Mouse (Mus musculus) forebrain, embryonic 13.5 days (tissue): ENCODE measurements around the gene Tfcp2l1. TPM values are rescaled to one million over a fixed set of nuclear protein-coding genes. Genes with fewer than 3 reads are reported as not detected.

Experiments
- ATAC-seq: fragments of 200-750 bp; cut with Nextera tagmentation; 2 replicates; pipeline ENCODE4 v1.8.0; 2017
- H3K27ac ChIP-seq: fragments of 300-500 bp; sonication (generic); 2 replicates; pipeline ENCODE4 v1.5.1; 2015; ENCODE audit warnings: inconsistent platforms, mild to moderate bottlenecking, moderate library complexity
- H3K27me3 ChIP-seq: fragments of 300-500 bp; sonication (generic); 2 replicates; pipeline ENCODE4 v1.6.1; 2015; ENCODE audit warnings: mild to moderate bottlenecking, inconsistent platforms
- H3K36me3 ChIP-seq: fragments of 300-500 bp; sonication (generic); 2 replicates; pipeline ENCODE4 v1.6.1; 2015; ENCODE audit warnings: mild to moderate bottlenecking, inconsistent platforms; ENCODE audit not compliant: poor library complexity, severe bottlenecking
- H3K4me1 ChIP-seq: fragments of 300-500 bp; sonication (generic); 2 replicates; pipeline ENCODE4 v1.6.1; 2015; ENCODE audit warnings: inconsistent platforms
- H3K4me2 ChIP-seq: fragments of 300-500 bp; sonication (generic); 2 replicates; pipeline ENCODE4 v1.6.1; 2015; ENCODE audit warnings: inconsistent platforms, mild to moderate bottlenecking, moderate library complexity
- H3K4me3 ChIP-seq: fragments of 300-500 bp; sonication (generic); 2 replicates; pipeline ENCODE4 v1.5.1; 2015; ENCODE audit warnings: mild to moderate bottlenecking, inconsistent platforms
- H3K9ac ChIP-seq: fragments of 300-500 bp; sonication (generic); 2 replicates; pipeline ENCODE4 v1.6.1; 2015; ENCODE audit warnings: mild to moderate bottlenecking, inconsistent platforms
- H3K9me3 ChIP-seq: fragments of 300-500 bp; sonication (generic); replicated peaks from 2 replicates; pipeline ENCODE4 v1.6.1; 2016; ENCODE audit warnings: inconsistent platforms
- WGBS: fragments of 180-500 bp; shearing (Covaris S2); methylation state at CpG from one replicate; pipeline ENCODE4 v1.1.7; 2015; 5-methylcytosine and 5-hydroxymethylcytosine counted together
- polyA plus RNA-seq: library from polyadenylated mRNA; unstranded; fragments of >200 nt; fragmentation: Nextera tagmentation; extraction: Ambion mirVana; gene quantifications from 2 replicates; pipeline ENCODE4 v1.2.1, GENCODE M21; 2015

Tfcp2l1 gene
- polyA plus RNA-seq, 1 experiment from 2014 or later = 0.13 TPM

DNA sequence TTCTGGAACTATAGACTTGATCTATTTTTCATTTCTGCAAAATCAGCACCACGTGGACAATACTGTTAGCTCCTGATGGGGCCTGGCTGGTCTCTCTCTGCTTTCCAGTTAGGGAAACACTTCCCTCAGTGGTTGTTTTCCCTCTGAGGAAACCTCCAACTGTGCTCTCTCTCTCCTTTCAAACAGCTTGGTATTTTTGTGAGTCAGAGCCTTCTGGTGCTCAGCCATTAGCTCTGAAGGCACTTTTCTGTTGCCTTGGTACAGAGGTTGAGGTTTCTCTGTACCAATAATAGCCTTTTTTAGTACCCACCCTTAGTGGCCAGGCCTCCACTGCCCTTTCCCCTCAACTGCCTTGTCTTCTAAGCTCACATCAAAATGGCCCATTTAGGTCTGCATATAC, 88.5 kb downstream of the Tfcp2l1 start:
- no peaks in the 10 kb centered on the region for H3K36me3 ChIP-seq
- no peak overlapping the region for H3K4me3 ChIP-seq
- H3K4me2 ChIP-seq = no peak overlapping the region
- 42% methylated on average over 1 of the region's 1 CpGs for WGBS
- H3K4me1 ChIP-seq = no peaks in the 10 kb centered on the region
- no peaks in the 10 kb centered on the region; the same call in 1 of the 2 replicates for H3K9me3 ChIP-seq
- H3K27me3 ChIP-seq = no peaks in the 10 kb centered on the region
- no peak overlapping the region for H3K27ac ChIP-seq
- no peak for ATAC-seq
- H3K9ac ChIP-seq = no peak overlapping the region

DNA sequence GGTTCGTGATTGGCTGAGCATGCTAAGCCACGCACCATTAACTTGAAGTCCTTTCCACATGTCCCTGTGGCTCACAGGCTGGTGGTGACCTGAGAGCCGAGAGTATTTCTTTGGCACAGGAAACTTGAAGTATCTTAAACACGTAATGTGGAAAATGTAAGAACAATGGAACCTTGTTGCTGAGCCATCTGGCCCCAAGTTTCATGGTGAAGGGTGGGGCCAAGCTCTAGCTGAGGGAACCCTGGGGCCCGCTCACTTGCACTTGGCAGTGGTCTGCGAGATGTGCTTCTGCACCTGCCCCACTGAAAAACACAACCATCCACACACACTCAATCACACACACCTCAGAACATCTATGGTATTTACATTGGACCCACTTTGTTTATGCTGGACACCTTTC, 90.3 kb downstream of the Tfcp2l1 start:
- Histone ChIP-seq H3K4me3 (no peak overlapping the region), H3K9ac (no peak overlapping the region), H3K4me2 (no peak overlapping the region), H3K9me3 (no peaks in the 10 kb centered on the region; the same call in 1 of the 2 replicates), H3K27ac (no peak overlapping the region), H3K36me3 (no peaks in the 10 kb centered on the region), H3K4me1 (no peaks in the 10 kb centered on the region), H3K27me3 (no peaks in the 10 kb centered on the region)
- WGBS = 87% methylated on average over 6 of the region's 6 CpGs
- ATAC-seq = no peak

DNA sequence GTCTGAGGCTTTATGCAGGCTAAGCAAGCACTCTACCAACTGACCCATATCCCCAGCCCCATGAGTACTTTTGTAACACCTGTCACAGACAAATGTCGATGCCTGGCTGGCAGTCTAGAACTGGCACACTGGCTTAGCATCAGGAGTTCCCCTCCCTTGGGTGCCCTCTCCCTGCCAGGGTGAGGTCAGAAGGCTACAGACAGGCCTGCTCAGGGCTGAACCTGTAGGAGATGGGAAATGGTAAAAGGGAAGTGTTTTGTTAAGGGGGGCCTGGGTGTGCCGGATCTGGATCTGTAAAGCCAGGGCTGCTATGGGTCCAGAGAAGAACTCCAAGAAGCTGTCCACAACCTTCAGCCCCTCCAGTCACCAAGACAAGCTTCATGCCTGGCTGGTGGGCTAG, 92.0 kb downstream of the Tfcp2l1 start:
- no peak overlapping the region for H3K4me3 ChIP-seq
- H3K27ac ChIP-seq = no peak overlapping the region
- H3K27me3 ChIP-seq = no peaks in the 10 kb centered on the region
- H3K4me1 ChIP-seq = no peaks in the 10 kb centered on the region
- H3K9me3 ChIP-seq = no peaks in the 10 kb centered on the region; the same call in 1 of the 2 replicates
- no peak for ATAC-seq
- WGBS = 81% methylated on average over 2 of the region's 2 CpGs
- no peaks in the 10 kb centered on the region for H3K36me3 ChIP-seq
- H3K9ac ChIP-seq = no peak overlapping the region
- H3K4me2 ChIP-seq = no peak overlapping the region

DNA sequence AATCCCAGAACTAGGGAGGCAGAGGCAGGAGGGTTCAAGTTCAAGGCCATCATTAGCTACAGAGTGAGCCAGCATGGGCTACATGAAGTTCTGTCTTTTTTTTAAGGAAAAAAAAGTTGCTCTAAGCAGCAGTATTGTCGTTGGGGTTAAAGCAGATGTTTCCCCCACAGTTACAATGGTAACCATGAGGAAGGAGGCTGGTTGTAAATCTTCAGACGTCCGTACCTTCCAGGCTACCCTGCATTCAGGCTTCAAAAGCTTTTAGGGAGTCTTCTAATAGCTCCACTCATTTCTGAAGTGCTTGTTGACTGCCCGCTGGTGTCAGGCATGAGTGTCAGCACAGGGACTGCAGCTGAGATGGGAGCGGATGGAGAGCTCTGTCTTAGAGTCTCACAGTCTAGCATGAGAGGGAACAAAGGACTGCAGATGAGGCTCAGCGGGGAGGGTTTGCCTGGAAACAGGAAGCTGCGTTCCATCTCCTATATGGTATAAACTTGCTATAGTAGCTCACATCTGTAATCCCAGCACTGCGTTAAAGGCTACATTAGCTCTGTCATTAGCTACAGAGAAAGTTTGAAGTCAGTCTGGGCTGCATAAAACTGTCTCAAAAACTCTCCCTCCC, 92.8 kb downstream of the Tfcp2l1 start:
- Histone ChIP-seq H3K4me1 (no peaks in the 10 kb centered on the region), H3K36me3 (no peaks in the 10 kb centered on the region), H3K9ac (no peak overlapping the region), H3K27ac (no peak overlapping the region), H3K27me3 (no peaks in the 10 kb centered on the region), H3K9me3 (no peaks in the 10 kb centered on the region), H3K4me2 (no peak overlapping the region), H3K4me3 (no peak overlapping the region)
- ATAC-seq = no peak
- 52% methylated on average over 8 of the region's 8 CpGs for WGBS

DNA sequence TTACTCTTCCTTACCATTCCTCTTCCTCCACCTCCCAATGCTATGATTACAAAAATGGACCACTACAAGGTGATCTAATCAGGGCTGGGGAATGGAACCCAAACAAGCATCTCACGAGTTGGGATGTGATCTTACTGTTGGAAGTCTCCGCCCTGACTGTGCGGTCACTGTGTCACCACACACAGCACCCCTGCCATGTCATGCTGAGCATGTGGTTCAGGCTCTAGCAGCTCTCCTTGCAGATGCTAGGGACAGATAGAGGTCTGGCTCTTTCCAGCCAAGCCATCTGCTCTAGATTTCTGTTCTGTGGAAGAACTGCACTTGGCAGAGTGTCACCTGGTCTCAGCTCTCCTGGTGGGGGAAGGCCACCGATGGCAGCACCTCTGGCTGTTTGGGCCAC, 99.3 kb downstream of the Tfcp2l1 start:
- whole genome bisulfite sequencing = 85% methylated on average over 4 of the region's 4 CpGs
- H3K36me3 ChIP-seq = no peaks in the 10 kb centered on the region

DNA sequence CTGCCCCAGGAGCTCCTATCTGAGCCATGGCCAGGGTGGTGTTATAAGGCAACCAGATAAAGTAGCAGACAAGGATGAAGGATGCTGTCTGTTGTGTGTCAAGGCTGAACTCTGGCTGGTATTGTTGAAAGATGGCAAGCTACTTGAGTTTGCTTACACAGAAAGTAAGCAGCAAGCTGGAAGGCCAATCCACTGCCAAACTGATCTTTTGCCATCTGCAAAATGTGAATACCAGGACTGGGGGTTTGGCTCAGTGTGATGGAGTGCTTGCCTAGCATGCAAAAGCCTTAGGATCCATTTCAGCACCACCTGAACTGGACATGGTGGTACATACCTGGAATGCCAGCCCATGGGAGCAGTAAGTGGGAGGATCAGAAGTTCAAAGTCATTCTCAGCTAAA, 101.1 kb downstream of the Tfcp2l1 start:
- no peaks in the 10 kb centered on the region for H3K9me3 ChIP-seq
- ATAC-seq = no peak

More for the DNA sequence above, 99.3 kb downstream of the Tfcp2l1 start:
- no peak overlapping the region for H3K9ac ChIP-seq
- no peaks in the 10 kb centered on the region for H3K4me1 ChIP-seq
- no peaks in the 10 kb centered on the region for H3K27me3 ChIP-seq
- no peak overlapping the region for H3K4me2 ChIP-seq
- no peak overlapping the region for H3K4me3 ChIP-seq
- no peak for ATAC-seq
- no peak overlapping the region for H3K27ac ChIP-seq
- no peaks in the 10 kb centered on the region for H3K9me3 ChIP-seq

More for the DNA sequence above, 101.1 kb downstream of the Tfcp2l1 start:
- no peak overlapping the region for H3K4me2 ChIP-seq
- no peak overlapping the region for H3K9ac ChIP-seq
- no peaks in the 10 kb centered on the region for H3K36me3 ChIP-seq
- no peaks in the 10 kb centered on the region for H3K4me1 ChIP-seq
- no peak overlapping the region for H3K4me3 ChIP-seq
- no peak overlapping the region for H3K27ac ChIP-seq
- no peaks in the 10 kb centered on the region for H3K27me3 ChIP-seq

Other genes with a start within 250 kb of the Tfcp2l1 start
- 118 and 137 TPM in 2 replicates for gene Clasp1, start 238.9 kb upstream of the Tfcp2l1 start, polyA plus RNA-seq